Mouse (Mus musculus): Measurements from ENCODE around the gene Chd3. TPM values are rescaled to one million over a fixed set of nuclear protein-coding genes. Genes with fewer than 3 reads are reported as not detected.

Chd3 gene
- polyA plus RNA-seq, 1 experiment from 2014 or later, result 17.1 TPM

DNA sequence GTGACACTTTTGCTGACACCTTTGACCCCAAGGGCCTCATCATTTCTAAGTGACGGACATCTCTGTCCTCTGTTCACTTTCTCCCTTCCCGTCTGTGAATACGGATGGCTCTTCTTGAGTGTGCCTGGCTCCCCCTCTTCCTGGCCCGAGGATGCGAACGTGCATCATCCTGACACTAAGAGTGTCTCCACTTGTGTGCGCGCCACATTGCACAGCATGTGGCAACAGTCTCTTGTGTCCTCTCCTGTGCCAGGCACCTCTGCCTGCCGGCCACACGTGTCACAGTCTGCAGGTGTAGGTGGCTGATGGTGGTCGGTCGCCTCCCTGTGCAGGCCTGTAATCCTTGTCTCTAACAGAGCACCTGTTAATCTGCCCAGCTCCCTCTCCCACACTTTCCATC, 2.4 kb upstream of the Chd3 start:
- no peaks in the 10 kb centered on the region for H3K9me3 ChIP-seq (ENCODE audit: control insufficient read depth, low read length)
- peak overlapping the region; percentile 79; the same call in 1 of the 2 replicates for H3K27ac ChIP-seq (ENCODE audit: low read depth, low read length)
- H3K4me1 ChIP-seq (replicated peaks; ENCODE audit: control insufficient read depth, insufficient read depth, low read length), result peaks cover 51% of the 10 kb centered on the region
- ATAC-seq (replicated peaks; ENCODE audit: low FRiP score) (no peak), DNase-seq (ENCODE audit: low spot score) (no peak)
- H3K36me3 ChIP-seq (ENCODE audit: control insufficient read depth, insufficient read depth, low read length), result no peaks in the 10 kb centered on the region
- H3K4me3 ChIP-seq (ENCODE audit: low read depth, low read length), result peak overlapping the region; percentile 9; the same call in 1 of the 2 replicates
- H3K9ac ChIP-seq (ENCODE audit: low read depth, low read length), result no peak overlapping the region
- peak overlapping the region; percentile 64 for H3K4me2 ChIP-seq
- peaks cover 12% of the 10 kb centered on the region for H3K27me3 ChIP-seq (replicated peaks; ENCODE audit: control insufficient read depth, insufficient read depth, low read length)
- WGBS, result 66% methylated on average over 12 of the region's 12 CpGs

DNA sequence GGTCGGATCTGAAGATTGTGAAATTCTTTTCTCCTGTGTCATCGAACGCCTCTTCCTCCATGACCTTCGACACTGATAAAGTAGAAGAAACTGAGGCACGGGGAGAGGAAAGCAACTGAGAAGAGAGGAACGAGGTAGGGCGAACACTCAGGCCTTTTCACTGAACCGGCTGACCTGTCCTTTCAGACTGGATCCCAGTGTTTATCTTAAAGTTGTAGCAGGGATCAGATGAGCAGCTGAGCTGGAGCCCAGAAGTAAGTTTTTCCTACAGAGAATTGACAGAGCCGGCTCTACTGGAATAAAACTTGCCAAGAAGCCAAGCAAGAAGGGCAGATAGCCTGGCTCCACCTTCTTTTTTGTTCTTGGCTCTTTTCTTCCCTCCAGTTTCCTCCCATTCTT, 1.6 kb upstream of the Chd3 start:
- 30% methylated on average over 9 of the region's 9 CpGs for WGBS
- Histone ChIP-seq H3K27me3 (replicated peaks; ENCODE audit: control insufficient read depth, insufficient read depth, low read length) (peaks cover 12% of the 10 kb centered on the region), H3K36me3 (ENCODE audit: control insufficient read depth, insufficient read depth, low read length) (no peaks in the 10 kb centered on the region), H3K9me3 (ENCODE audit: control insufficient read depth, low read length) (no peaks in the 10 kb centered on the region), H3K27ac (ENCODE audit: low read depth, low read length) (peak overlapping the region; percentile 20; the same call in 1 of the 2 replicates), H3K4me2 (peak overlapping the region; percentile 19), H3K9ac (ENCODE audit: low read depth, low read length) (no peak overlapping the region), H3K4me1 (replicated peaks; ENCODE audit: control insufficient read depth, insufficient read depth, low read length) (peaks cover 55% of the 10 kb centered on the region), H3K4me3 (ENCODE audit: low read depth, low read length) (no peak overlapping the region)
- no peak for DNase-seq (ENCODE audit: low spot score)
- ATAC-seq (replicated peaks; ENCODE audit: low FRiP score), result no peak

DNA sequence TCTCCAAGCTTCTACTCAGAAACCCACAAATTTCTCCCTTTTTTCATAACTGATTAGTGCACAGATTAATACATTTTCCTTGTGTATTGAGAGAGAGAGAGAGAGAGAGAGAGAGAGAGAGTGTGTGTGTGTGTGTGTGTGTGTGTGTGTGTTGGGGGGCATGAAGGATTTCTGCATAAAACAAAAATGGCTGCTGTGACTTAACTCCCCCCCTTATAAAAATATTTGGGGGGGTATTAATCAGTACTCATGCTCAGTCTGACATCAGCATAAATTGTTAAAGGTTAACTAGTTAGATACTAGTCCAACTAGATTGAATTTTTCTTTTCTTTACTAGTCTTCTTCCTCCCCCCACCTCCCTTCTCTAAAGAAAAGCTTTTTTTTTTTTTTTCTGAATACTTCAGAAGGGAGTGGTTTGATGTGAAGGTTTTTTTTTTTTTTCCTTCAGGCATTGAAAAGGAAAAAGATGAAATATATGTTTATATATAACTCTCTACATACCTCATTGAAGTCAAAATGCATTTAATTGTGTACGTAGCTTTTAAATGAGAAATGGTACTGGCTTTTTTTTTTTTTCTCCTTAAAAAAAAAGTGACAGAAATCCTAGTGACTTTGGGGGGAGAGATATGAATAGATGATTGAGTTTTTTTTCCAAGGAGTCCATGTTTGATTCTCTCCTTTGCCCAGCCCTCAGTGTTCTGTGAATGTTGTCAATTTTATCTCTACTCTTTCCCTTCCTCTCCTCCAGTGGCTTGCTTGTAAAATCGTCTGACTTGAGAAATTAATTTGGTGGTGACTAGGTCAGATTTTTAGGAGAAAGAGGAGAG, 997 bp upstream of the Chd3 start:
- Histone ChIP-seq H3K9ac (ENCODE audit: low read depth, low read length) (no peak overlapping the region), H3K27ac (ENCODE audit: low read depth, low read length) (peak overlapping the region; percentile 20; the same call in 1 of the 2 replicates), H3K36me3 (ENCODE audit: control insufficient read depth, insufficient read depth, low read length) (no peaks in the 10 kb centered on the region), H3K9me3 (ENCODE audit: control insufficient read depth, low read length) (no peaks in the 10 kb centered on the region), H3K4me3 (ENCODE audit: low read depth, low read length) (peak overlapping the region; percentile 88), H3K4me1 (replicated peaks; ENCODE audit: control insufficient read depth, insufficient read depth, low read length) (peaks cover 62% of the 10 kb centered on the region), H3K4me2 (peak overlapping the region; percentile 98), H3K27me3 (replicated peaks; ENCODE audit: control insufficient read depth, insufficient read depth, low read length) (peaks cover 18% of the 10 kb centered on the region)
- no peak for DNase-seq (ENCODE audit: low spot score)
- ATAC-seq (replicated peaks; ENCODE audit: low FRiP score), result no peak
- 37% methylated on average over 2 of the region's 2 CpGs for WGBS

DNA sequence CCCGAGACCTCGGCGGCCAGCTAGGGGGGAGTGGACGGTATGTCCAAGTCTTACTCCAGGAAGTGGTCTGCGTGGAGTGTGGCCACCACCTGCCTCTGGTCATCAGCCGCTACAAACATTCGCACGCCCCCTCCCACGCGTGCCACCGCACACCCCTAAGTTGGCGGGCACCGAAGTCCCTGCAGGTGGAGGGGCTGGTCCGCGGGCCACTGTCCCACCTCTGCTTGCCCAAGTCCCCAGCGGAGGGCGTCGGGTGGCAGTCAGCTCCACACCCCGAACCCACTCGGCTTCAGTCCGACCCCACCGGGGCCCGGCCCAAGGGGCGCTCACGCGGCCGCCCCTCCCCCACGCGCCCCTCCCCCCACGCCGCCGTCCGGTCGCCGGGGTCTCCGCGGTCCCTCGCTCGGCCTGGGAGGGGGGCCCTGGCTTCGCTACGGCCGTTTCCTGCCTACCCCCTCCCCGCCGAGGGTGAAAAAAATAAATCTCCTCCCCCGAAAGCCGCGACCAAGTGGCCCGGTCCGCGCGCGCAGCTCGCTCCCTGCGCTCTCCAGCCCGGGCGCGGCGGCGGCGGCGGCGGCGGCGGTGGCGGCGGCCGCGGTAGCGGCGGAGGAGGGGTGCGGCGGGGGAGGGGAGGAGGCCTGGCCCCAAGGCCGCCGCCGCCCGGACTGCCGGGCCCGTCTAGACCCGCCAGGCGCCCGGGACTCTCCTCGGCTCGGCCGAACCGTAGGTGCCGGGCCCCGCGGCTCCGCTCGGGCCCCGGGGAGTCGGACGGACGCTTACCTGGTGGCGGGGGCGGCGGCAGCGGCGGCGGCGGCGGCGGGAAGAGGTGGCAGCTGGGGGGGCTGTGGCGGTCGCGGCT, 621 bp downstream of the Chd3 start:
- ATAC-seq (replicated peaks; ENCODE audit: low FRiP score), result 0 out of 2 replicates have a peak, but pooled peaks have one; percentile 21

DNA sequence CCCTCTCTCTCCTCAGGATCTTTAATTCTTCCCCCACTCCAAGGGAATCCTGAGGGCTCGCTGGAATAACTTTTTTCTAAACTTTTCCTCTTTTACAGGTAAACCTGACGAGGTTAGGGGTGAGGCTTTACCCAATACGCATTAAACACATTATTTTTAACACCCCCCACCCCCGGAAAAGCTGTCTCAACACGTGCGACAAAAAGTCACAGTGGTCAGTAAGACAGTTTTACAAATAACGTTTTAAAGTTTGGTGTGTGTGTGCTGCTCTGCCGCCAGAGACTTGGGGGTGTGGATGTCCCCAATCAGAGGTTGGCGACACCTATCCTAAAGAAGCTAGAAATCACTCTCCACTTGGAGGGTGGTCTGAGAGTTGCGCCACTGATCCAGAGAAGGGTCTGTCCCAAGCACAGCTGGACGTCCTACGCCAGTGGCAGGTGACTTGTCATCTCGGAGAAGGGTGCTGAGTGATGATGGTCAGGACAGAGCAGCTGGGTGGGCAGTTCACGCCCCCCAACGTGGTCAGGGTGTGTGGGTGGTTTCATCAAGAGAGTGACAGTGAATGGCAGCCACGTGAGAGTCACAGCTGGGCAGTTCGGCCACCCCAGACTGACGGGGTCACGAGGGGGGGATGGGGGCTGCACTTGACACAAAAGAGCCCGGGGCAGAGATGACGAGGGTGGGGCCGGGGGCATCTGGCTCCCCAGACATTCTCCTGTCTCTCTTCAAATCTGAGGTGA, 1.4 kb downstream of the Chd3 start:
- 3% methylated on average over 22 of the region's 22 CpGs for WGBS

More for the DNA sequence above, 621 bp downstream of the Chd3 start:
- peak overlapping the region; percentile 90 for H3K9ac ChIP-seq (ENCODE audit: low read depth, low read length)
- no peaks in the 10 kb centered on the region for H3K36me3 ChIP-seq (ENCODE audit: control insufficient read depth, insufficient read depth, low read length)
- peak overlapping the region; percentile 87 for H3K27ac ChIP-seq (ENCODE audit: low read depth, low read length)
- WGBS, result under 1% methylated on average over 64 of the region's 106 CpGs
- peak overlapping the region; percentile 98 for H3K4me2 ChIP-seq
- peak overlapping the region; percentile 88 for H3K4me3 ChIP-seq (ENCODE audit: low read depth, low read length)
- peak; percentile 67 for DNase-seq (ENCODE audit: low spot score)
- H3K9me3 ChIP-seq (ENCODE audit: control insufficient read depth, low read length), result no peaks in the 10 kb centered on the region
- H3K4me1 ChIP-seq (replicated peaks; ENCODE audit: control insufficient read depth, insufficient read depth, low read length), result peaks cover 62% of the 10 kb centered on the region
- peaks cover 18% of the 10 kb centered on the region for H3K27me3 ChIP-seq (replicated peaks; ENCODE audit: control insufficient read depth, insufficient read depth, low read length)

DNA sequence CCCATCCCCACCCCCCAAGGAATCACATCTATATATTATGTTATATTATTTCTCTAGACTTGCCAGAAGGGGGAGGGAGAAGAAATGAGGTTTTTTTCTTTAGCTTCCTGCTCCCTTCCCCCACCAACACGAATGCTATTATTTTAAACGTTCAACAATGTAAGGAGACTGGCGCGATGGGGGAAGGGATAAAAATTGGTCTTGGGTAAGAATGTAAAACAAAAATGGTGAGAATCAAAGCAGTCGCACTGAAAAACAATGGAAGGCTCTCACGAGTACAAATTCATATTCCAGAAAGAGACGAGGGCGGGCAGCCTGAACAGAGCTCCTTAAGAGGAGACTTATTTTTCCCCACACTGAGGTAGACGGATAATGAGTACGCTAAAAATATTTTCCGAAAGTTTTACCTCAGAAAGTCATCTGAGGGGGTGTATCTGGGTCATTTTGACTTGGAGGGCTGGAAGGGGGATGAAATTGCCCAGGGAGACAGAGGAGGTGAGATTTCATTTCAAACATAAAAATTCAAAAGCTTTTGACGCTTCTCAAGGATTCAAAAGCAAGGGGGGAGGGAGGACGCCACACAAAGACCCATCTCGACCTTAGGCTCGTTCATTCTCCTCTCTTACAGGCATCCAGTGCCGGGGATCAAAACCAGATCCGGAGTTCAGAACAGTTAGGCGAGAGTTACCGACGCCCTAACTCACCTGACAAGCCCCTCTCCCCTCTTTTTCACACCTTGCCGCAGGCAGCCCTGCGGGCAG, 2.2 kb downstream of the Chd3 start:
- ATAC-seq (replicated peaks; ENCODE audit: low FRiP score), result no peak
- Histone ChIP-seq H3K36me3 (ENCODE audit: control insufficient read depth, insufficient read depth, low read length) (peaks cover 3% of the 10 kb centered on the region; the same call in 1 of the 2 replicates), H3K4me1 (replicated peaks; ENCODE audit: control insufficient read depth, insufficient read depth, low read length) (peaks cover 46% of the 10 kb centered on the region), H3K27ac (ENCODE audit: low read depth, low read length) (peak overlapping the region; percentile 87), H3K4me3 (ENCODE audit: low read depth, low read length) (peak overlapping the region; percentile 88), H3K9ac (ENCODE audit: low read depth, low read length) (peak overlapping the region; percentile 90), H3K27me3 (replicated peaks; ENCODE audit: control insufficient read depth, insufficient read depth, low read length) (peaks cover 18% of the 10 kb centered on the region), H3K4me2 (peak overlapping the region; percentile 98), H3K9me3 (ENCODE audit: control insufficient read depth, low read length) (no peaks in the 10 kb centered on the region)
- under 1% methylated on average over 22 of the region's 22 CpGs for WGBS
- DNase-seq (ENCODE audit: low spot score), result no peak

More for the DNA sequence above, 1.4 kb downstream of the Chd3 start:
- H3K9ac ChIP-seq (ENCODE audit: low read depth, low read length), result peak overlapping the region; percentile 90
- peaks cover 54% of the 10 kb centered on the region for H3K4me1 ChIP-seq (replicated peaks; ENCODE audit: control insufficient read depth, insufficient read depth, low read length)
- H3K27me3 ChIP-seq (replicated peaks; ENCODE audit: control insufficient read depth, insufficient read depth, low read length), result peaks cover 18% of the 10 kb centered on the region
- H3K4me2 ChIP-seq, result peak overlapping the region; percentile 98
- no peaks in the 10 kb centered on the region for H3K9me3 ChIP-seq (ENCODE audit: control insufficient read depth, low read length)
- peaks cover 3% of the 10 kb centered on the region; the same call in 1 of the 2 replicates for H3K36me3 ChIP-seq (ENCODE audit: control insufficient read depth, insufficient read depth, low read length)
- H3K27ac ChIP-seq (ENCODE audit: low read depth, low read length), result peak overlapping the region; percentile 87
- DNase-seq (ENCODE audit: low spot score), result no peak
- H3K4me3 ChIP-seq (ENCODE audit: low read depth, low read length), result peak overlapping the region; percentile 88
- no peak for ATAC-seq (replicated peaks; ENCODE audit: low FRiP score)

DNA sequence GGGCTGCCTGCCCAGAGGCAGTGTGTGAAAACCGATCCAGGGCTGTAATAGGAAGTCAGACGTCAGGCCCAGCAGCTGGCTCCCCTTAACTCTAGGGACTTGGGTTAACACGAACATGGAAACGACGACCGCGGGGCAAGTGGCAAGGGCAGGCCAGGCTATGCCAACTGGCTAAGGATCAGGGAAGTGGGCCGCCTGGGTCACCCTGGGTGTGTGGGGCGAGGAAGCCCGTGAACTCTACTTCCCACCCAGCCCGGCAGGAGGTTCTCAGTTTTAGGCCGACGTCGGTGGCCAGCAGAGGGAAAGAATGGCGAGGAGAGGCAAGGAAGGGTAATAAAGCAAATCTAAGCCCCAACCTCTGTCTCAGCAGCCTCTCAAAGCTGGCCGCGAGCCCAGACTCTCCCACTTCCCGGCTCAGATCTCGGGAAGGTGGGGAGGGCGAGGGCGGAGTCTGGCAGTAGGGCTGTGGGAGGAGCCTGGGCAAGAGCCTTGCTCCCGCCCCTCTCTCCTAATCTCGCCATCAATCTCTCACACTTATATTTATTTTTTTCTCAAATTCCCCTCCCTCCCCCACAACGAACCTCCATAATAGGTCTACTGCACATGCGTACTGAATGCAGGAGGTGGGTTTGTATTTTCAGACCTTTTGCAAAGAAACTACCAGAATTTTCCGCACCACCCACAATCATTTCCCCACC, 2.9 kb downstream of the Chd3 start:
- DNase-seq (ENCODE audit: low spot score), result peak; percentile 80
- peak overlapping the region; percentile 98 for H3K4me2 ChIP-seq
- peaks cover 18% of the 10 kb centered on the region for H3K27me3 ChIP-seq (replicated peaks; ENCODE audit: control insufficient read depth, insufficient read depth, low read length)
- H3K27ac ChIP-seq (ENCODE audit: low read depth, low read length), result peak overlapping the region; percentile 54
- H3K4me3 ChIP-seq (ENCODE audit: low read depth, low read length), result peak overlapping the region; percentile 88
- no peaks in the 10 kb centered on the region for H3K9me3 ChIP-seq (ENCODE audit: control insufficient read depth, low read length)
- peaks cover 6% of the 10 kb centered on the region; the same call in 1 of the 2 replicates for H3K36me3 ChIP-seq (ENCODE audit: control insufficient read depth, insufficient read depth, low read length)
- peaks cover 40% of the 10 kb centered on the region for H3K4me1 ChIP-seq (replicated peaks; ENCODE audit: control insufficient read depth, insufficient read depth, low read length)
- H3K9ac ChIP-seq (ENCODE audit: low read depth, low read length), result peak overlapping the region; percentile 39
- peak; percentile 71 for ATAC-seq (replicated peaks; ENCODE audit: low FRiP score)
- WGBS, result 3% methylated on average over 26 of the region's 26 CpGs

Data from liver, embryonic 11.5 days (tissue).